Mouse (Mus musculus) left cerebral cortex, postnatal 36 days (tissue): ENCODE data around the gene Fabp2. TPM values are rescaled to one million over a fixed set of nuclear protein-coding genes. Genes with fewer than 3 reads are reported as not detected.

ENCODE experiments used
- DNase-seq, 2 experiments: peaks; one replicate each; pipeline ENCODE4 v3.0.0; 2021 to 2022; ENCODE audit warnings: low spot score in 2 of 2, mixed read lengths in 1 of 2
- intact Hi-C: fragments of 180-260 bp; cut with DNase I; formaldehyde crosslinking; loops from one replicate; pipeline ENCODE4 v1.15.1; 2025
- total RNA-seq, 2 experiments: library from RNA; stranded (reverse); gene quantifications; 2 replicates each; pipeline ENCODE4 v1.2.3; 2021

The Fabp2 gene
- total RNA-seq, result not detected

DNA sequence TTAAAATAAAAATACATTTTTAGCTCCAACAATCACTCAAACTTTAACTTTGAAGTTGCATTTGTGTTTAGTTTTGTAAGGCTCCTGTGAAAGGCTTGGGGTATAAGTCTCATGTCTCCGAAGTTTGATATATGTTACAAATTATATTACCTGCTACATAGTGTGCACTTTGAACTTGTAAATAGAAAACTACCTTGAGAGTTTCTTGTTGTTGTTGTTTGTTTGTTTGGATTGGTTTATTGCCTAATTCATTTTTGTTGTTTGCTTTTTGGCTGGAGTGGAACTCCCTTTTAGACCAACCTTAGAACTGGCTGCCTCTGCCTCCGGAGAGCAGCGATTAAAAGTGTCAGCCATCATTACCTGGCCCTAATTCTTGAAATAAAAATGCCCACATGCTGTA is at the start of gene Fabp2:
TSS of gene Fabp2 (plus strand) at position 301 of the 400 bp plus-strand sequence.
- no peak for DNase-seq
- intact Hi-C loops, result no loop called here

DNA sequence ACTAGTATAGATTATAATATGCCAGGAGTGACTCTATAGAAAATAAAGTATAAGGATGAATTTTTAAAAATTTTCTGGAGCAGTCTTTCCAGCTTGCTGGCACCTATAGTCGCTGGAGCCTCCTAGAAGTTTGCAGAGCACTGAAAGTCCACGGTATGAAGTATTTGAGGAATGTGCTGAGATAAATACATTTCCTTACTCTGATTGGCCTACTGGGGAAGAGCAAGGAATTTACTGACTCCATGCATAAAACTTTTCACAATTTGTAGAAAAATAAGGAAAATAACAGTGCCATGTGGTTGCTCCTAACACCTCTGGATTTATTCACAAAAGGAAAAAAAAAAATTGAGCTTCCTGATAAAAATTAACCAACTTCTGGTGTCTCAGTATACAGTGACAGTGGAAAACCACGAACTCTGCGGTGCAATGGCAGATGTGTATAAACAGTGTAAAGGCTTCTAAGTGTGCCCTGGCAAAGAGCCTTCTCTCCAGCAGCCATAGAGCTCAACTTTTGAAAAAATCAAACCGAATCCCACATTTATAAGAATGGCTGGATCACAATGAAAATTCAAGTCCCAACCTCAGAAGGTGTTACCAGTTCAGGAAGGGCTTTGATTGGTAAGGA is 46.4 kb upstream of the Fabp2 start:
- intact Hi-C loops, result no loop called here
- no peak for DNase-seq

GRCm38 (mm10) chr3:122855149-122855548 is 39.7 kb upstream of the Fabp2 start:
- intact Hi-C loops, result no loop called here
- DNase-seq, result no peak

DNA sequence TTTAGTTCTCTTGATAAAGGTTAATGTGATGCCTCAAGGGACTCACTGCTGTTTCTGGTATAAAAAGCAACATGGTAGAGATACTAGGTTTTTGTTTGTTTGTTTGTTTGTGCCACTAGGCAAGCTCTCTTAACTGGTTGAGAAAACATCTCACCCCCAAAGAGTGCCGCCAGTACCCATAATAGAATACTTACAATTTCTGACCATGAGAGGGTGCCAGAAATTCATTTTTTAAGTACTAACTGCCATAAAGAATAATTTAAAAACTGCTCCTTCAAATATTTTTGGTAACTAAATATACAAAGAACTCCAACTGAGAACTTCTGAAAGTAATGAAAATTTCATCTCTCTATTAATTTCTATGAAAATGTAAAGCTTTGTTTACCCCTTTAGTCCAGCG is 35.0 kb upstream of the Fabp2 start:
- no peak for DNase-seq
- intact Hi-C loops, result no loop called here

DNA sequence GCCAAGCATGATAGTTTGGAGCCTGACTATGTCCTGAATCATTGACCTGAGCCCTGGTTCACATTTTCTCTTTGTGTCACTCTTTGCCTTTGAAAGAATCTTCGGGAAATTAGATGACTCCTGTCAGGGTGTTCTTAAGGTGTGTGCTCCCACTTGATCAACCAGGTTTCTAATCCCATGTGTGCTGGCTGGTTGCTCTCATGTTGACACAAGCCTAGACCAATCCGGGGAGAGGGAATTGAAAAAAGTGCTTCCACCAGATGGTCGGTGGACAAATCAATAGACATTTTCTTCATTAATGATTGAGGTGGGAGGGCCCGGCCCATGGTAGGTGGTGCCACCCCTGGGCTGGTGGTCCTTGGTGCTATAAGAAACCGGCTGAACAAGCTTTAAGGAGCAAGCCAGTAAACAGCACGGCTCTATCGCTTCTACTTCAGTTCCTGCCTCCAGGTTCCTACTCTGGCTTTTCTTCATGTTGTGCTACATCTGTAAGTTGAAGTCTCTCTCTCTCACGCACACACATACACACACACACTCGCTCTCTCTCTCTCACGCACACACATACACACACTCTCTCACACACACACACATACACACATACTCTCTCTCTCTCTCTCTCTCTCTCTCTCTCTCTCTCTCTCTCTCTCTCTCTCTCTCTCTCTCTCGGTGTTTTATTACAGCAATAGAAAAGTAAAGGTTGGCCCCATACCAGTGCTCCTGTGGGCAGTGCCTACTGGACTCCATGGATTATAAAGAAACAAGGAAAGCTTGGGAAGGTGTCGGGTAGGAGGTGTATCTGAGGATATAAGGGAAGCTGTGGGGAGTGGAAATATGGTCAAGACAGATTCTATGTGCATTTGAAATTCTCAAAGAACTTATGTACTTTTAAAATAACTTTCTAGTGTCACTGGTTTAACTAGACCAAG is 34.0 kb upstream of the Fabp2 start:
- intact Hi-C loops, result no loop called here
- no peak for DNase-seq

DNA sequence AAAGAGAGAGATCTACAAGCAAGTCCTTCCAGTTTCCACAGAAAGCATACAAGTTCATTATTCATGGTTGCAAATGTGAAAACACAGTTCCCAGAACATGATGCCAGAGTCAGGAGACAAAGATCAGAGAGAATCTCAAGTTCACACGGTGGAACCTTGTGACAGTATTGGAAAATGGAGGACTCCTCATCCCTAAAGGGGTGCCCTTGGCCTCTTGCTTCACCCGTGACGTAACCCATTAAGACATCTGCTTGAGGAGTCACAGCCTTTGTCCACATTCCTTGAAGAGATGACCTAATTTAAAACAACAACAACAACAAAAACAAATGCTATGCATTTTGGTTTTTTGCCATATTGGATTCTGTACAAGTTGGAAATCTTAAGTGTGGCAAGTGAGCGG is 29.8 kb upstream of the Fabp2 start:
- intact Hi-C loops, result no loop called here
- no peak for DNase-seq

GRCm38 (mm10) chr3:122868270-122868669 is 26.6 kb upstream of the Fabp2 start:
- intact Hi-C loops, result no loop called here
- DNase-seq, result no peak

GRCm38 (mm10) chr3:122871596-122871995 is 23.3 kb upstream of the Fabp2 start:
- intact Hi-C loops, result no loop called here
- DNase-seq, result no peak

DNA sequence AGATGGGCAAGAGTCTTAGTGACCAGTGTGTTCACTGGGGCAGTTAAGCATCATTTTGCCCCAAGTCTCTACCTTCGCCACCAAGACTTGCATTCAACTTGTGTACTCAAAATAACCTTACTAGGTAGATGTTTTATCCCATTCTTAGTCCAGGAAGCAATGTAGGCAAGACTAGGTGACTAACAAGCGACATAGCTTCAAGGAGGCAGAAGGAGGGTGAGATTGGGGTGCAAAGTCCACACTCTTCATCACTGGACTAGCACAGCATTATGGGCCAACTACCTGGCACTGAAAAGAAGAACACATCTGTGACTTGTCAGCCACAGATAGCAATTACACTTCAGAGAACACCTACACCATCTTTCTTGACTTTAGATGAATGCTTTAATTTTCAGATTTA is 18.0 kb upstream of the Fabp2 start:
- intact Hi-C loops, result no loop called here
- DNase-seq, result no peak

DNA sequence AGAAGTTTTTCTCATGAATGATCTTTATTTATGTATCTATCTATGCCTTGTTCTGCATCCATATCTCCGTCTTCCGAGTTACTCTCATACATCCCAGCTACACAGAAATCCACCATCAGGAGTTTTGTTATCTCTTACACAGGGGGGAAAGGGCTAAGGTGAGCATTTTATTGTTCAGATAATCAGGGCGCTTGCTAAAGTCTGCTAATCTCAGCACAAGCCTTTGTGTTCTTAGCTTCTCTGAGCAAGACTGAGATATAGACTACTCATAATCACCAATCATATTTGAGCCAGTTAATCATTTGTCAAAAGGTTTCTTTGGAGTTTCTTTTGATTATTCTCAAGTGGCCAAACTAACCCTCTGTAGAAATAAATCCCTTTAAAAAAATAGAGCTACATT is 17.3 kb upstream of the Fabp2 start:
- no peak for DNase-seq
- intact Hi-C loops, result no loop called here

GRCm38 (mm10) chr3:122878705-122879315 is 16.1 kb upstream of the Fabp2 start:
- DNase-seq, result no peak
- intact Hi-C loops, result no loop called here

- DNase-seq, result no peak
- intact Hi-C loops, result no loop called here
These were observed 7.2 kb upstream of the Fabp2 start for GRCm38 (mm10) chr3:122887505-122888301.

GRCm38 (mm10) chr3:122888371-122888819 is 6.5 kb upstream of the Fabp2 start:
- DNase-seq, result no peak
- intact Hi-C loops, result no loop called here

GRCm38 (mm10) chr3:122895189-122895731 is 388 bp downstream of the Fabp2 start:
- DNase-seq, result no peak
- intact Hi-C loops, result no loop called here

DNA sequence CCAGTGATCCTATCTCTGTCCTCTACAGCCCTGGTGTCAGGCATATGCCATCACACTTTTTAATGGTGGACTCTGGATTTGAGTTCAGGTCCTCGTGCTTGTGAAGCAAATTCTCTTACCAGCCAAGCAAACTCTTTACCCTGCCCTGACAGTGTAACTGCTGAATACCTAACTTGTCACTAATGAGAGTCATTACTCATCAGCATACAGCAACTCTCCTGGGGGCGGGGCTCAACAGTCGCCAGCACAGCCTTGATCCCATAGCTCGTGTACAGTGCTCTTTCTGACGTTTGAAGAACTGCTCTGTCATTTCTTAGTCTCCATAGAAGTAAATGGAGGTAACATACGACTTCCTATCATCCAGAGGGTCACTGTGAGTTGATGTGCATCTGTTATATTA is 3.4 kb downstream of the Fabp2 start:
- DNase-seq, result no peak
- intact Hi-C loops, result no loop called here

DNA sequence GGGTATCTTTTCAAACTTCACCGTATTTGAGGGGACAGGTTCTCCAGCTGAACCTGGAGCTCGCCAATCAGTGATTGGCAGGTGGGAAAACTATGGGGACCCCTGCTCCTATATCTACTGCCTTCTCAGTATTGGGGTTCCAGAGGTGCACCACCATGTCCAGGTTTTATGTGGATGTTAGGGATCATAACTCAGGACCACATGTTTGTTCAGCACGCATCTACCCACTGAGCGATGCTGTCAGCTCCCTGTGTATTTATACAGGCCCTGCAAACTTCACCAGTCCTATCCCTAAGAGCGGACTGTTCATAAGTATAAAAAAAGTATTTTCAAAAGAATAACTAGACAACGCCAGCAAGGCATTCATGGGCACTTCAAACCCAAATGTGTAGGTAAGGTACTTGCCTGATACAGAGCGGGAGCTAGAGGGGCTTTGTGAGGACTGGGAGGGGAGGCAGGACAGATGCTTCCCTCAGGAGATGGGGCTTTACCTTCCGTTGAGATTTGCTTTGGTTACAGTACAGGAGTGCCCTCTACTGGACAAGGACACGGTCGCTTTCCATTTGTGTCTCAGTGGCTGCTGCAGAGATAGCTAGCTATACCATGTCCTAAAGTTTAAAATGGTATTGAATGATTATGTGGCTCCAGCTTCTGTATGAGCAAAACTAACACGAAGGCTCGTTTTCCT is 9.0 kb downstream of the Fabp2 start:
- intact Hi-C loops, result loop anchor here (2.0 to 10.0 kb wide), 2 partner anchors 119 to 255 kb away; no protein-coding TSS in a partner anchor
- DNase-seq, result peak; percentile 24 to 25

DNA sequence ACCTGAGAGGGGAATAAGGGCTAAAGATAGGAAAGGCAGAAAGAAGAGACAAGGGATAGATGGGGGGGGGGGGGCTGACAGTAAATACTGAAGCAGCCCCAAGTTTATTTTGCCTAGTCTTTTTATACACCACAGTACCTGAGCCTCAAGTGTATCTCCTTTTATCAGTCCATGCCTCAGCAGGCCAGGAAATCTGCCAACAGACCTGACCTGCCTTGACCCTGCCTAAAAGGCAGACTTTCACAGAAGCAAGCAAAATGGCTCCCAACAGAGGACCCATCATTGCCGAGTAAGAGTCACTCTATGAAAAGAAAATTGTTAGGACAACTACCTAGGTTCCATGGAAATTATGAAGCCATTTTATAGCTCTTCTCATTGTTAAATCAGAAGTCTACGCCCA is 13.0 kb downstream of the Fabp2 start:
- no peak for DNase-seq
- intact Hi-C loops, result loop anchor here (10.0 kb wide), 1 partner anchor 123 kb away; no protein-coding TSS in a partner anchor

DNA sequence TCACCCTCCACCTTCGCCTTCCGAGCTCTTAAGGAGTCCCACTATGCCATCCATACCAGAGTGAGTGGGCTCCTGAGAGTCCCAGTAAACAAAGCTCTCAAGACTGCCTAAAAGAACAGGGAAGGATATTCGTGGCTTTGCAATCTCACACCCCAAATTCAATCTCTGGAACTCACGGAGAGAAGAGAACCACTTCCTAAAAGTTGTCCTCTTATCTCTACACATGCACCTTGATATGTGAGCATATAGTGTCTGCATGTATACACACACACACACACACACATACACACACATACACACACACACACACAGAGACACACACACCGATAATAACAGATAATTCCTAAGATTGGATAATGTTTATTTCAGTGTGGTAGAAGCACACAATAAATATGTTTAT is 20.6 kb downstream of the Fabp2 start:
- intact Hi-C loops, result no loop called here
- no peak for DNase-seq

- intact Hi-C loops, result no loop called here
- DNase-seq, result no peak
These were observed 21.4 kb downstream of the Fabp2 start for GRCm38 (mm10) chr3:122916191-122916680.
